Mouse (Mus musculus) liver, adult 2 months (tissue): ENCODE measurements at regions not wholly inside any gene's neighbourhood (a gene's known extent, or its start where the extent isn't known, plus 50 kb on each side); places are given as distances from the start of the nearest gene placed in this dataset.

Source experiments
- DNase-seq: peaks from one replicate; pipeline ENCODE4 v3.0.0-alpha.2; 2011; ENCODE audit warnings: low read depth, low spot score; ENCODE audit errors: extremely low read depth
- H3K27ac ChIP-seq: fragments of 200-500 bp; replicated peaks from 2 replicates; pipeline ENCODE4 v1.5.1; 2012; ENCODE audit warnings: low read depth, mild to moderate bottlenecking, control low read depth, inconsistent platforms, low read length; ENCODE audit not compliant: insufficient read depth
- H3K27me3 ChIP-seq: fragments of 200-500 bp; 2 replicates; pipeline ENCODE4 v1.6.1; 2012; ENCODE audit warnings: mild to moderate bottlenecking, moderate library complexity, low read length, inconsistent platforms; ENCODE audit not compliant: control insufficient read depth, insufficient read depth
- H3K36me3 ChIP-seq: fragments of 200-500 bp; 2 replicates; pipeline ENCODE4 v1.6.1; 2012; ENCODE audit warnings: low read length, inconsistent platforms; ENCODE audit not compliant: control insufficient read depth, insufficient read depth
- H3K4me1 ChIP-seq: fragments of 200-500 bp; 2 replicates; pipeline ENCODE4 v1.6.1; 2011; ENCODE audit warnings: low read length; ENCODE audit not compliant: control insufficient read depth, insufficient read depth
- H3K4me3 ChIP-seq: fragments of 200-500 bp; 2 replicates; pipeline ENCODE4 v1.5.1; 2011; ENCODE audit warnings: low read depth, mild to moderate bottlenecking, control low read depth, low read length, moderate library complexity; ENCODE audit not compliant: insufficient read depth
- H3K79me2 ChIP-seq: fragments of 200-500 bp; 2 replicates; pipeline ENCODE4 v1.6.1; 2012; ENCODE audit warnings: inconsistent platforms, mild to moderate bottlenecking, low read length, moderate library complexity; ENCODE audit not compliant: control insufficient read depth, insufficient read depth
- H3K9ac ChIP-seq: fragments of 200-500 bp; 2 replicates; pipeline ENCODE4 v1.6.1; 2012; ENCODE audit warnings: low read depth, mild to moderate bottlenecking, control low read depth, inconsistent platforms, low read length
- CTCF ChIP-seq: fragments of 200-500 bp; IDR thresholded peaks from 2 replicates; pipeline ENCODE4 v1.5.1; 2011; ENCODE audit warnings: low read depth, low read length, control low read depth
- POLR2A ChIP-seq: fragments of 200-500 bp; IDR thresholded peaks from 2 replicates; pipeline ENCODE4 v1.6.1; 2011; ENCODE audit warnings: low read length, control low read depth; ENCODE audit not compliant: insufficient read depth; ENCODE audit errors: extremely low read depth
- WGBS: fragments of 180-500 bp; shearing (Covaris S2); methylation state at CpG from one replicate; pipeline ENCODE4 v1.1.7; 2018; 5-methylcytosine and 5-hydroxymethylcytosine counted together

- H3K27me3 ChIP-seq = no peaks in the 10 kb centered on the region
- no peaks in the 10 kb centered on the region for H3K4me1 ChIP-seq
- no peaks in the 10 kb centered on the region for H3K36me3 ChIP-seq
- H3K79me2 ChIP-seq = no peaks in the 10 kb centered on the region
- no peak for DNase-seq
- TF ChIP-seq CTCF = no peak
- no peak for TF ChIP-seq POLR2A
- H3K9ac ChIP-seq = no peak overlapping the region
- no peak overlapping the region for H3K27ac ChIP-seq
- 90% methylated on average over 4 of the region's 4 CpGs for WGBS
- H3K4me3 ChIP-seq = no peak overlapping the region
Observed at GRCm38 (mm10) chr10:111884701-111885100, 87.8 kb upstream of the Krr1 start.

GRCm38 (mm10) chr10:111889111-111889510 is 83.4 kb upstream of the Krr1 start:
- TF ChIP-seq POLR2A (no peak), CTCF (no peak)
- WGBS = 92% methylated on average over 5 of the region's 5 CpGs
- Histone ChIP-seq H3K27ac (no peak overlapping the region), H3K4me3 (no peak overlapping the region), H3K27me3 (no peaks in the 10 kb centered on the region), H3K79me2 (no peaks in the 10 kb centered on the region), H3K4me1 (no peaks in the 10 kb centered on the region), H3K9ac (no peak overlapping the region), H3K36me3 (no peaks in the 10 kb centered on the region)
- DNase-seq = no peak

GRCm38 (mm10) chr10:111893489-111893888 is 79.0 kb upstream of the Krr1 start:
- TF ChIP-seq CTCF (no peak), POLR2A (no peak)
- H3K4me3 ChIP-seq = no peak overlapping the region
- no peaks in the 10 kb centered on the region for H3K79me2 ChIP-seq
- H3K9ac ChIP-seq = no peak overlapping the region
- no peaks in the 10 kb centered on the region for H3K27me3 ChIP-seq
- WGBS = 82% methylated on average over 5 of the region's 5 CpGs
- peak; percentile 41 for DNase-seq
- H3K36me3 ChIP-seq = no peaks in the 10 kb centered on the region
- H3K27ac ChIP-seq = peak overlapping the region; percentile 5; the same call in 1 of the 2 replicates
- no peaks in the 10 kb centered on the region for H3K4me1 ChIP-seq

GRCm38 (mm10) chr10:111893941-111894340 is 78.5 kb upstream of the Krr1 start:
- 85% methylated on average over 8 of the region's 8 CpGs for WGBS
- H3K4me1 ChIP-seq = no peaks in the 10 kb centered on the region
- no peaks in the 10 kb centered on the region for H3K27me3 ChIP-seq
- no peak overlapping the region for H3K9ac ChIP-seq
- peak overlapping the region; percentile 5; the same call in 1 of the 2 replicates for H3K27ac ChIP-seq
- H3K36me3 ChIP-seq = no peaks in the 10 kb centered on the region
- DNase-seq = peak; percentile 32
- no peak overlapping the region for H3K4me3 ChIP-seq
- no peaks in the 10 kb centered on the region for H3K79me2 ChIP-seq
- TF ChIP-seq POLR2A (no peak), CTCF (no peak)

GRCm38 (mm10) chr10:111897361-111897760 is 75.1 kb upstream of the Krr1 start:
- 65% methylated on average over 3 of the region's 3 CpGs for WGBS
- TF ChIP-seq POLR2A (no peak), CTCF (no peak)
- no peaks in the 10 kb centered on the region for H3K27me3 ChIP-seq
- no peaks in the 10 kb centered on the region for H3K4me1 ChIP-seq
- no peak overlapping the region for H3K9ac ChIP-seq
- no peaks in the 10 kb centered on the region for H3K36me3 ChIP-seq
- no peak overlapping the region for H3K4me3 ChIP-seq
- H3K27ac ChIP-seq = no peak overlapping the region
- DNase-seq = no peak
- no peaks in the 10 kb centered on the region for H3K79me2 ChIP-seq

GRCm38 (mm10) chr10:111900723-111901716 is 71.4 kb upstream of the Krr1 start:
- TF ChIP-seq CTCF (no peak), POLR2A (no peak)
- H3K79me2 ChIP-seq = no peaks in the 10 kb centered on the region
- no peaks in the 10 kb centered on the region for H3K36me3 ChIP-seq
- no peaks in the 10 kb centered on the region for H3K27me3 ChIP-seq
- H3K4me1 ChIP-seq = no peaks in the 10 kb centered on the region
- H3K9ac ChIP-seq = no peak overlapping the region
- 86% methylated on average over 17 of the region's 17 CpGs for WGBS
- DNase-seq = no peak
- H3K27ac ChIP-seq = no peak overlapping the region
- no peak overlapping the region for H3K4me3 ChIP-seq
